12 mouse cellular contexts compared by ENCODE assay signal in the genomic region with DNA sequence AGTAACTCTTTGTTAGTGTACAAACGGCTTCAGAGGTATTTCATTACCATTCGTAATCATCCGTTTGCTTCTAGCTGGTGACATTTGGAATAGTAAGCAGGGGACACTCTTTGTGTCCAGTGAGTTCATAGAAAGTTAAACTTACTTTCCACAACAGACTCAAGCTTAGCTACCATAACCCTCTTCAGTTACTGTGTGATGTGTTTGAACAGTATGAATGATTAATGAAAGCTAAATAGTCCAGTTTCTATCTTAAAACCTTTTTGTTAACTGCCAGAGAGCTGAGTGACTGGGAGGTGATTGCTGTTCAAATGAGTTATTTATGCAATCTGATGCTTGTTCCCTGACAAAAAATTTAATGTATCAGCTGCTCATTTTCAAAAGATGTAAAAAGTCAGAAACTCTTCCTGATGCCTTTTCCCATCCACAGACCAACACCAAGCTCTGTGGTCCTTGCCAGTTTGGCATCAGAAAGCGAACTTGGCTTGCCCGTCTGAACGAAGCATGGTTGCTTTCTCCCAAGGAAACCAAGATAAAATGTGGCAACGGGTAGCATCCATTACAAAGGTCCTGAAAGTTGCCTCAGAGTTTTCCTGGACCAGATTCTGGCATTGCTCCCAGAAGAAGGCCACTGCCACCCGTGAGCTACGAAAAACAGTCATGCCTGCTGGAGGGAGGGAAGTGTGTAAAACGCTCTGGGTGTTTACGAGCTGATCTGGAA.
DNase-seq lines count a peak whose midpoint lies in the region; ATAC-seq and TF ChIP-seq lines count a peak whose summit lies in the region.
"Had no signal": no experiment of that assay in that cellular context is flagged by ENCODE, and none has a peak within 500 bp of the region (broad histone marks: within the 10 kb centered on the region; RNA-seq: fewer than 3 reads in every experiment).

No protein-coding gene starts in this region.

- H3K36me3 ChIP-seq in lung, embryonic 14.5 days (ENCODE audit: insufficient read depth), result no peaks in the 10 kb centered on the region
- no peaks in the 10 kb centered on the region for H3K36me3 ChIP-seq in hindbrain, embryonic 16.5 days (ENCODE audit: control insufficient read depth, insufficient read depth, low read length)
- H3K36me3 ChIP-seq: embryonic facial prominence, embryonic 15.5 days; limb, embryonic 13.5 days had no signal

- DNase-seq in cerebellum, adult 11 months, result peak; percentile 9
- peak; percentile 34 for DNase-seq in lung, embryonic 14.5 days
- DNase-seq in lung, adult 2 months, result no peak
- DNase-seq in adipocyte (ENCODE audit: low spot score), result peak; percentile 68
- no peak for DNase-seq in heart, adult 9 months (ENCODE audit: low spot score in 2 of 2)
- DNase-seq: B cell, adult 2 months had no signal

- ATAC-seq in cerebellum, adult (ENCODE audit: insufficient number of reproducible peaks, low FRiP score, low TSS enrichment), result no peak
- no peak for ATAC-seq in lung, embryonic 14.5 days (ENCODE audit: insufficient read depth)
- peak; percentile 93 for ATAC-seq in hindbrain, embryonic 16.5 days
- no peak for ATAC-seq in granulocyte monocyte progenitor cell, adult 5-6 weeks (replicated peaks; ENCODE audit: poor library complexity, severe bottlenecking)

- H3K27me3 ChIP-seq in lung, embryonic 14.5 days (ENCODE audit: insufficient read depth, low read length), result no peaks in the 10 kb centered on the region
- H3K27me3 ChIP-seq in hindbrain, embryonic 16.5 days (replicated peaks; ENCODE audit: control insufficient read depth, insufficient read depth, low read length), result no peaks in the 10 kb centered on the region
- H3K27me3 ChIP-seq: embryonic facial prominence, embryonic 15.5 days; limb, embryonic 13.5 days; megakaryocyte, embryonic 14.5 days had no signal

- H3K9ac ChIP-seq in lung, embryonic 14.5 days, result no peak overlapping the region
- no peak overlapping the region for H3K9ac ChIP-seq in hindbrain, embryonic 16.5 days (ENCODE audit: low read depth, low read length)
- H3K9ac ChIP-seq: embryonic facial prominence, embryonic 15.5 days; limb, embryonic 13.5 days had no signal

- TF ChIP-seq POLR2A in lung, adult 2 months (IDR thresholded peaks at IDR 0.05; ENCODE audit: borderline replicate concordance, extremely low read depth, low read depth, low read length), result no peak

- H3K27ac ChIP-seq in lung, embryonic 14.5 days (ENCODE audit: low read depth), result peak overlapping the region; percentile 52; the same call in 1 of the 2 replicates
- H3K27ac ChIP-seq in hindbrain, embryonic 16.5 days (ENCODE audit: low read depth, low read length), result peak overlapping the region; percentile 56; the same call in 1 of the 2 replicates
- H3K27ac ChIP-seq: embryonic facial prominence, embryonic 15.5 days; limb, embryonic 13.5 days had no signal

- H3K4me2 ChIP-seq in lung, embryonic 14.5 days, result no peak overlapping the region
- H3K4me2 ChIP-seq in hindbrain, embryonic 16.5 days (ENCODE audit: low read length), result no peak overlapping the region
- H3K4me2 ChIP-seq: embryonic facial prominence, embryonic 15.5 days; limb, embryonic 13.5 days had no signal

- H3K9me3 ChIP-seq in lung, embryonic 14.5 days (ENCODE audit: low read depth, low read length), result no peaks in the 10 kb centered on the region
- H3K9me3 ChIP-seq in hindbrain, embryonic 16.5 days (ENCODE audit: control insufficient read depth, low read length), result no peaks in the 10 kb centered on the region
- H3K9me3 ChIP-seq: embryonic facial prominence, embryonic 15.5 days; limb, embryonic 13.5 days had no signal

- no peak overlapping the region for H3K4me3 ChIP-seq in lung, embryonic 14.5 days (ENCODE audit: low read depth, low read length)
- no peak overlapping the region for H3K4me3 ChIP-seq in lung, adult 2 months (replicated peaks; ENCODE audit: extremely low read depth, low read depth, low read length)
- no peak overlapping the region for H3K4me3 ChIP-seq in hindbrain, embryonic 16.5 days (ENCODE audit: low read length)
- H3K4me3 ChIP-seq: embryonic facial prominence, embryonic 15.5 days; limb, embryonic 13.5 days; megakaryocyte, embryonic 14.5 days had no signal

- 29% methylated on average over 11 of the region's 11 CpGs for WGBS in lung, embryonic 14.5 days
- WGBS in lung, adult 2 months, result 38% methylated on average over 11 of the region's 11 CpGs
- WGBS in hindbrain, embryonic 16.5 days, result 47% methylated on average over 11 of the region's 11 CpGs

- no peaks in the 10 kb centered on the region for H3K4me1 ChIP-seq in lung, embryonic 14.5 days (ENCODE audit: insufficient read depth)
- H3K4me1 ChIP-seq in lung, adult 2 months (ENCODE audit: control insufficient read depth, insufficient read depth, low read length), result no peaks in the 10 kb centered on the region
- no peaks in the 10 kb centered on the region for H3K4me1 ChIP-seq in hindbrain, embryonic 16.5 days (ENCODE audit: control insufficient read depth, insufficient read depth, low read depth, low read length)
- H3K4me1 ChIP-seq: embryonic facial prominence, embryonic 15.5 days; limb, embryonic 13.5 days; megakaryocyte, embryonic 14.5 days had no signal

- no peak for TF ChIP-seq CTCF in lung, embryonic 14.5 days (IDR thresholded peaks at IDR 0.05; ENCODE audit: low read depth)
- no peak for TF ChIP-seq CTCF in lung, adult 2 months (IDR thresholded peaks at IDR 0.05; ENCODE audit: insufficient read depth, low read length)

Comparison
In these comparisons a context has a peak if more than half of its experiments do, and no peak if none do; other contexts are left out.
1. DNase-seq: peak in cerebellum, adult 11 months (single experiment), lung, embryonic 14.5 days (single experiment) and adipocyte (single experiment); none in lung, adult 2 months (single experiment) and heart, adult 9 months (0 of 2).